Mouse (Mus musculus) forebrain, embryonic 11.5 days (tissue): ENCODE measurements around the gene Ccdc84. TPM values are rescaled to one million over a fixed set of nuclear protein-coding genes. Genes with fewer than 3 reads are reported as not detected.

Source experiments
- ATAC-seq: fragments of 200-750 bp; cut with Nextera tagmentation; replicated peaks from 2 replicates; pipeline ENCODE4 v1.8.0; 2017; ENCODE audit warnings: moderate TSS enrichment; ENCODE audit not compliant: low FRiP score
- DNase-seq: peaks from one replicate; pipeline ENCODE4 v3.0.0-alpha.2; 2017; ENCODE audit warnings: low spot score
- H3K27ac ChIP-seq: fragments of 300-500 bp; sonication (generic); 2 replicates; pipeline ENCODE4 v1.5.1; 2014; ENCODE audit warnings: low read depth, low read length
- H3K27me3 ChIP-seq: fragments of 300-500 bp; sonication (generic); 2 replicates; pipeline ENCODE4 v1.6.1; 2014; ENCODE audit warnings: mild to moderate bottlenecking, low read length, mixed read lengths; ENCODE audit not compliant: control insufficient read depth, insufficient read depth
- H3K36me3 ChIP-seq: fragments of 300-500 bp; sonication (generic); 2 replicates; pipeline ENCODE4 v1.6.1; 2014; ENCODE audit warnings: mild to moderate bottlenecking, low read length, moderate library complexity, mixed read lengths; ENCODE audit not compliant: control insufficient read depth, insufficient read depth
- H3K4me1 ChIP-seq: fragments of 300-500 bp; sonication (generic); replicated peaks from 2 replicates; pipeline ENCODE4 v1.6.1; 2014; ENCODE audit warnings: low read length, mixed read lengths; ENCODE audit not compliant: control insufficient read depth, insufficient read depth
- H3K4me2 ChIP-seq: fragments of 300-500 bp; sonication (generic); 2 replicates; pipeline ENCODE4 v1.6.1; 2014; ENCODE audit warnings: low read depth, mild to moderate bottlenecking, low read length, moderate library complexity, mixed read lengths; ENCODE audit not compliant: severe bottlenecking
- H3K4me3 ChIP-seq: fragments of 300-500 bp; sonication (generic); 2 replicates; pipeline ENCODE4 v1.5.1; 2014; ENCODE audit warnings: low read depth, low read length
- H3K9ac ChIP-seq: fragments of 300-500 bp; sonication (generic); 2 replicates; pipeline ENCODE4 v1.6.1; 2014; ENCODE audit warnings: low read length
- H3K9me3 ChIP-seq: fragments of 300-500 bp; sonication (generic); 2 replicates; pipeline ENCODE4 v1.6.1; 2016; ENCODE audit warnings: low read length, mixed read lengths; ENCODE audit not compliant: control insufficient read depth
- WGBS: fragments of 180-500 bp; shearing (Covaris S2); extraction: QIAGEN DNeasy Blood & Tissue Kit; methylation state at CpG from one replicate; pipeline ENCODE4 v1.1.7; 2014; 5-methylcytosine and 5-hydroxymethylcytosine counted together
- polyA plus RNA-seq: library from polyadenylated mRNA; unstranded; fragments of >200 nt; fragmentation: Nextera tagmentation; extraction: Ambion mirVana; gene quantifications from 2 replicates; pipeline ENCODE4 v1.2.1, GENCODE M21; 2014

Gene Ccdc84
- polyA plus RNA-seq, 1 experiment from 2014 or later, result 25.5 TPM

GRCm38 (mm10) chr9:44399795-44400114 lies 18.6 kb downstream of the Ccdc84 start:
- no peaks in the 10 kb centered on the region for H3K9me3 ChIP-seq

GRCm38 (mm10) chr9:44399114-44399794 lies 19.1 kb downstream of the Ccdc84 start:
- Histone ChIP-seq H3K9ac (no peak overlapping the region), H3K27ac (no peak overlapping the region), H3K9me3 (no peaks in the 10 kb centered on the region), H3K4me2 (no peak overlapping the region), H3K36me3 (peaks cover 8% of the 10 kb centered on the region; the same call in 1 of the 2 replicates), H3K27me3 (no peaks in the 10 kb centered on the region), H3K4me1 (peaks cover 10% of the 10 kb centered on the region; the same call in 1 of the 2 replicates), H3K4me3 (no peak overlapping the region)
- WGBS, result 85% methylated on average over 13 of the region's 13 CpGs
- ATAC-seq (no peak), DNase-seq (peak; percentile 52)

More at GRCm38 (mm10) chr9:44399795-44400114, 18.6 kb downstream of the Ccdc84 start:
- H3K36me3 ChIP-seq, result peaks cover 8% of the 10 kb centered on the region; the same call in 1 of the 2 replicates
- no peak overlapping the region for H3K4me3 ChIP-seq
- ATAC-seq (no peak), DNase-seq (no peak)
- 90% methylated on average over 6 of the region's 6 CpGs for whole genome bisulfite sequencing
- no peaks in the 10 kb centered on the region for H3K27me3 ChIP-seq
- no peak overlapping the region for H3K4me2 ChIP-seq
- H3K4me1 ChIP-seq, result peaks cover 10% of the 10 kb centered on the region; the same call in 1 of the 2 replicates
- no peak overlapping the region for H3K27ac ChIP-seq
- H3K9ac ChIP-seq, result no peak overlapping the region

GRCm38 (mm10) chr9:44398551-44398950 lies 19.8 kb downstream of the Ccdc84 start:
- Histone ChIP-seq H3K27me3 (no peaks in the 10 kb centered on the region), H3K36me3 (peaks cover 8% of the 10 kb centered on the region; the same call in 1 of the 2 replicates), H3K9me3 (no peaks in the 10 kb centered on the region), H3K4me3 (no peak overlapping the region), H3K4me1 (peaks cover 10% of the 10 kb centered on the region; the same call in 1 of the 2 replicates), H3K9ac (no peak overlapping the region), H3K27ac (no peak overlapping the region), H3K4me2 (peak overlapping the region; percentile 95; the same call in 1 of the 2 replicates)
- DNase-seq (no peak), ATAC-seq (no peak)
- 90% methylated on average over 9 of the region's 9 CpGs for WGBS

GRCm38 (mm10) chr9:44398087-44398486 lies 20.3 kb downstream of the Ccdc84 start:
- peak; percentile 53 for DNase-seq
- 0 out of 2 replicates have a peak overlapping the region, but pooled peaks have one; percentile 73 for H3K4me3 ChIP-seq
- H3K27me3 ChIP-seq, result no peaks in the 10 kb centered on the region
- H3K9ac ChIP-seq, result 0 out of 2 replicates have a peak overlapping the region, but pooled peaks have one; percentile 5
- peak overlapping the region; percentile 95 for H3K4me2 ChIP-seq
- H3K4me1 ChIP-seq, result peaks cover 10% of the 10 kb centered on the region; the same call in 1 of the 2 replicates
- H3K36me3 ChIP-seq, result peaks cover 8% of the 10 kb centered on the region; the same call in 1 of the 2 replicates
- H3K9me3 ChIP-seq, result no peaks in the 10 kb centered on the region
- WGBS, result 15% methylated on average over 4 of the region's 4 CpGs
- H3K27ac ChIP-seq, result no peak overlapping the region
- no peak for ATAC-seq

- Histone ChIP-seq H3K4me1 (peaks cover 10% of the 10 kb centered on the region; the same call in 1 of the 2 replicates), H3K4me3 (peak within 1 kb of the TSS; percentile 73), H3K9ac (peak within 1 kb of the TSS; percentile 83), H3K27ac (0 out of 2 replicates have a peak within 1 kb of the TSS, but pooled peaks have one; percentile 55), H3K27me3 (no peaks in the 10 kb centered on the region), H3K9me3 (no peaks in the 10 kb centered on the region), H3K4me2 (peak within 1 kb of the TSS; percentile 95), H3K36me3 (peaks cover 3% of the 10 kb centered on the region; the same call in 1 of the 2 replicates)
- DNase-seq (peak; percentile 93), ATAC-seq (peak; percentile 98)
- WGBS, result under 1% methylated on average over 43 of the region's 43 CpGs
Measured at GRCm38 (mm10) chr9:44396684-44397411, 21.5 kb downstream of the Ccdc84 start, which contains the start of gene Slc37a4. Gene Slc37a4 (plus strand): TSS chr9:44396852.

- Histone ChIP-seq H3K4me1 (no peaks in the 10 kb centered on the region), H3K9me3 (no peaks in the 10 kb centered on the region), H3K9ac (no peak overlapping the region), H3K27me3 (no peaks in the 10 kb centered on the region), H3K27ac (no peak overlapping the region), H3K4me2 (no peak overlapping the region), H3K36me3 (peaks cover 19% of the 10 kb centered on the region), H3K4me3 (no peak overlapping the region)
- WGBS, result 43% methylated on average over 4 of the region's 4 CpGs
- no peak for ATAC-seq
- peak; percentile 79 for DNase-seq
Measured at GRCm38 (mm10) chr9:44391466-44391865, 26.9 kb downstream of the Ccdc84 start.

GRCm38 (mm10) chr9:44389273-44389672 lies 29.1 kb downstream of the Ccdc84 start:
- H3K4me2 ChIP-seq, result no peak overlapping the region
- H3K4me3 ChIP-seq, result no peak overlapping the region
- WGBS, result 67% methylated on average over 8 of the region's 8 CpGs
- H3K9ac ChIP-seq, result no peak overlapping the region
- no peak for ATAC-seq
- peak; percentile 68 for DNase-seq
- no peak overlapping the region for H3K27ac ChIP-seq
- no peaks in the 10 kb centered on the region for H3K4me1 ChIP-seq
- H3K9me3 ChIP-seq, result no peaks in the 10 kb centered on the region
- peaks cover 31% of the 10 kb centered on the region for H3K36me3 ChIP-seq
- no peaks in the 10 kb centered on the region for H3K27me3 ChIP-seq

- no peak overlapping the region for H3K9ac ChIP-seq
- H3K9me3 ChIP-seq, result no peaks in the 10 kb centered on the region
- H3K4me3 ChIP-seq, result no peak overlapping the region
- DNase-seq (no peak), ATAC-seq (no peak)
- no peak overlapping the region for H3K27ac ChIP-seq
- H3K4me1 ChIP-seq, result no peaks in the 10 kb centered on the region
- no peaks in the 10 kb centered on the region for H3K27me3 ChIP-seq
- H3K4me2 ChIP-seq, result no peak overlapping the region
- 90% methylated on average over 3 of the region's 3 CpGs for WGBS
- peaks cover 45% of the 10 kb centered on the region for H3K36me3 ChIP-seq
Measured at GRCm38 (mm10) chr9:44387221-44387620, 31.1 kb downstream of the Ccdc84 start.
